Mouse (Mus musculus) testis, adult 2 months (tissue): ENCODE data around the gene Gm17545. TPM values are rescaled to one million over a fixed set of nuclear protein-coding genes. Genes with fewer than 3 reads are reported as not detected.

ENCODE experiments used
- H3K27ac ChIP-seq: fragments of 200-500 bp; 2 replicates; pipeline ENCODE4 v1.5.1; 2012; ENCODE audit warnings: low read depth, low read length; ENCODE audit not compliant: control insufficient read depth, insufficient read depth
- H3K27me3 ChIP-seq: fragments of 200-500 bp; 2 replicates; pipeline ENCODE4 v1.6.1; 2012; ENCODE audit warnings: mild to moderate bottlenecking, low read length, moderate library complexity; ENCODE audit not compliant: control insufficient read depth, insufficient read depth
- H3K36me3 ChIP-seq: fragments of 200-500 bp; 2 replicates; pipeline ENCODE4 v1.6.1; 2012; ENCODE audit warnings: mild to moderate bottlenecking, low read length; ENCODE audit not compliant: control insufficient read depth, insufficient read depth
- H3K4me1 ChIP-seq: fragments of 200-500 bp; 2 replicates; pipeline ENCODE4 v1.6.1; 2012; ENCODE audit warnings: low read length; ENCODE audit not compliant: control insufficient read depth, insufficient read depth
- H3K4me3 ChIP-seq: fragments of 200-500 bp; 2 replicates; pipeline ENCODE4 v1.5.1; 2012; ENCODE audit warnings: low read depth, mild to moderate bottlenecking, low read length, moderate library complexity, mixed read lengths; ENCODE audit not compliant: control insufficient read depth
- CTCF ChIP-seq: fragments of 200-500 bp; IDR thresholded peaks from 2 replicates; pipeline ENCODE4 v1.5.1; 2012; ENCODE audit warnings: low read depth, mild to moderate bottlenecking, inconsistent platforms, low read length, moderate library complexity; ENCODE audit not compliant: control insufficient read depth, insufficient read depth, insufficient replicate concordance
- POLR2A ChIP-seq: fragments of 200-500 bp; IDR thresholded peaks from 2 replicates; pipeline ENCODE4 v1.6.1; 2012; ENCODE audit warnings: low read depth, mild to moderate bottlenecking, inconsistent platforms, low read length, moderate library complexity; ENCODE audit not compliant: control insufficient read depth
- polyA plus RNA-seq: library from polyadenylated mRNA; depleted of rRNA; stranded (reverse); fragments of >200 nt; gene quantifications from 2 replicates; pipeline ENCODE4 v1.2.3, GENCODE M21; 2012

The Gm17545 gene
- polyA plus RNA-seq, 1 experiment, result not detected

DNA sequence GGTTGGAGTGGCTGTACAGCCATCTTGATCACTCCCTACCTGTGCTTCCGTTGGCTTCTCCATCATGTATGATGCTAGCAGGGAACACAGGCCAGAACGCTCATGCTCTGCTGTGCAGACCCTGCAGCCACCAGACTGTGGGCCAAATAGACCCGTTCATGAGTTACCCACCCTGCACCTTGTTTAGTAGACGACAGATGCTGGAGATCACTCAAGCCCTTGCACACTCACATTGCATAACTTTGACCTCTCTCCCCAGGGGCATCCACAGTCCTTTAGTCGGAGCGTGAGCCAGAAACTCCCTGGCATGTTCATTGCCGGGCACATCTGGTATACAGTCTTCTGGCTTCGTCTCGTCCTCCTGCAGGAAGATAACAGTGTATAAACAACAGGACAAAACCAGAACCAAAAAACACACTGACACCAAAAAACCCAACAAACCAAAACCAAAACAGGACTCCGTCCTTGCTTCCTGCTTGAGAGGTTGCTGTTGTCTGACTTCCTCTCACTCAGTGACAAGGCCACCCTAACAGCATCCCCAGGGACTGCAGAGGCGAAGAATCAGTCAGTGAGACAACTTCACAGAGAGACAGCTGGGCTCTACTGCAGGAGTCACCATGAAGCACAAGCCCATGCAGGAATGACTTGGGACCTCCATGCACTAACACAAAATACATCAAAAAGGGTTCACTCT lies 3.2 kb downstream of the Gm17545 start:
- no peak for TF ChIP-seq POLR2A
- TF ChIP-seq CTCF, result no peak
- Histone ChIP-seq H3K36me3 (peaks cover 6% of the 10 kb centered on the region), H3K27me3 (no peaks in the 10 kb centered on the region), H3K4me1 (no peaks in the 10 kb centered on the region), H3K4me3 (no peak overlapping the region), H3K27ac (no peak overlapping the region)

DNA sequence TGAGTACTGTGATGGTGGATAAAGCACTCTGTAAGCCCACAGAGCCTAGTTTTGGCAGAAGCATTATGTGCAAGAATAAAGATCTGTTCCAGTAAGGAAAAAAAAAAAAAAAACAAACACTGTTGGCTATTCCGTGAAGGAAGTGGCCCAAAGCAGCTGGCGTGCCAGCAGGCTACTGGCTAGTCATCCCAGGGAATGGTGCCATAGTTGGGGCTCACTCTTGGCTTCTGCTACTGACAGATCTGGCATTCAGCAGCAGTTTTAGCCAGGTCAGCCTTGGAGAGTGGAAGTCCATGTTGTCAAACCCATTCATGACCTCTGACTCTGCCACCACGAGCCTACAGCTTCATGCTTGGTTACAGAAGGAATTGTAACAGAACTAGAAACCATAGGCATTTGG lies 7.9 kb downstream of the Gm17545 start:
- Histone ChIP-seq H3K36me3 (no peaks in the 10 kb centered on the region; the same call in none of the 2 replicates), H3K27ac (no peak overlapping the region), H3K4me1 (no peaks in the 10 kb centered on the region; the same call in 1 of the 2 replicates), H3K4me3 (no peak overlapping the region), H3K27me3 (no peaks in the 10 kb centered on the region)
- TF ChIP-seq CTCF (no peak), POLR2A (no peak)

DNA sequence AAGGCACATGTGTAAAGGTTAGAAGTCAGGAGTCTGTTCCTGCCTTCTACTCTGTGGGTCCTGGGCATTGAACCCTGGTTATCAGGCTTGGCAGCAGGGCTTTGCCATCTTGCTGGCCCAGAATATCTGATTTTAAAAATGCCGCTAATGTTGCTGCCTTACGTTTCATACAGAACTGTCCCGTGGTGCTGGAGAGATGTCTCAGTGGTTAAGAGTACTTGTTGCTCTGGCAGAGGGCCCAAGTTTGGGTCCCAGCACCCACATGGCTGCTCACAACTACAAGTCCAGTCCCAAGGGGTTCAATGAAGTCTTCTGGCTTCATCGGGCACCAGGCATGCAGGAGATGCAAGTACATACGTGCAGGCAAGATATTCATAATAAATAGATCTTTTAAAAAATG lies 12.1 kb downstream of the Gm17545 start:
- no peaks in the 10 kb centered on the region; the same call in 1 of the 2 replicates for H3K36me3 ChIP-seq
- TF ChIP-seq CTCF, result no peak
- TF ChIP-seq POLR2A, result no peak
- H3K4me3 ChIP-seq, result no peak overlapping the region
- peaks cover 2% of the 10 kb centered on the region for H3K4me1 ChIP-seq
- H3K27me3 ChIP-seq, result no peaks in the 10 kb centered on the region
- H3K27ac ChIP-seq, result no peak overlapping the region

DNA sequence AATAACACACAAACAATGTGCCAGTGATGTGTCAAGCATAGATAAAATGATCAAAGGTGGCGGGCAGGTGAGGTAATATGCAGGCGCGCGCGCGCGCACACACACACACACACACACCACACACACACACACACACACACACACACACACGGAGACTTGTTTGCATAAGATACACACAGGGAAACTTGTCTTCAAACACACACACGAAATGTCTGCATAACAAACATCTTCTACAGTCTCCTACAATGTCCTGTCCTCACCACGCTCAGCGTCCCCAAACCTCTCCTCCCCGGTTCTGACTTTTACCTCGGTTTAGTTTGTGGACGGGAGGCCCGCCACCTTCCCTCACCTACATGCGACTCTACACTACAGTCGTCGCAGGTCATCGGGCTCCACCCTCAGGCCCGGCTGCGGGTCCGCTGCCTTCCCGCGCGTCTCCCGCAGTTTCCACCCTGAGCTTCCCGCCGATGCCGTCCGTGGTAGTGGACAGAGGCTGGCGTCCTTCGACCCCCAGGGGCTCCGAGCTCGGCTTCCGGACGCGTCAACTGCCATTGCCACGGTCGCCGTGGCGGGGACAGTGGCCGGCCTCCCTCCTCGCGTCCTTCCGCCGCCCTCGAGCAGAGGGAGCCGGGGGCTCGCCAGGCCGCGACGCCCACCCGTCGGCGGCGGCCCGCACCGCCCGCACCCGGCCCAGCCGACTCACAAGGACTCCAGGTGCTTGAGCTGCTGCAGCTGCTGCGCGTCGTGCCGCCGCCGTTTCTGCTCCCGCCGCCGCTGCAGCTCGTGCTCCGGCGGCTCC lies 13.5 kb downstream of the Gm17545 start:
- Histone ChIP-seq H3K27me3 (no peaks in the 10 kb centered on the region), H3K36me3 (no peaks in the 10 kb centered on the region; the same call in 1 of the 2 replicates), H3K4me1 (peaks cover 2% of the 10 kb centered on the region), H3K27ac (peak overlapping the region; percentile 92), H3K4me3 (peak overlapping the region; percentile 92)
- TF ChIP-seq POLR2A (no peak), CTCF (no peak)

DNA sequence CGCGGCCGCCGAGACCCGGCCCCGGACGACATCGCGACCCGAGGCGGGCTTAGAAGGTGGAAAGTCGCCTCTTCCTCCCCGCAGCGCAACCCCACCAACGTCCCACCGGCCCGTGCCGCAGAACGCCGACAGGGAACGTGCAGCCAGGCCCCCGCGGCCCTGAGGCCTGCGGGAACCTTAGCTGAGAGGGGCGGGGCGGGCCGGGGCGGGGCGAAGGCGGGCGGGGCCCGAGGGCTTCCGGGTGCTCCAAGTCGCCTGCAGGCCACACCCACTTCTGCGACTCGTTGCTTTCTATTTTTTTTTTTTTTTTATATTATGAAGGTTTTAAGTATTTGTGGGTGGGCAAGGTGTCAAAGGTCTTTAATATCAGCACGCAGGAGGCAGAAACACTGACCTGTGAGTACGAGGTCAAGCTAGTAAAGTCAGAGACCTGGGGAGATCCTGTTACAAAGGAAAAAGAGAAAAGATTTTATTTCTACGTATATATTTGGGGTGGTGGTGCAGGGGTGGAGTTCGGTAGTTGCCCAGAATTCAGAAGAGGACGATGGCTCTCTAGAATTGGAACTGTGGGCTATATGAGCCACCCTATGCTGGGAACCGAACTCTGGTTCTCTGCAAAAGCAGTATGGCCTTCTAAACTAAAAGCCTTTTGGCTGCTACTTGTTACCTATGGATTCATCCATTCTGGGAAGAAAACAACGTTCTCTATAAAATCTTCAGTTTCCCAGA lies 14.2 kb downstream of the Gm17545 start:
- Histone ChIP-seq H3K27ac (peak overlapping the region; percentile 92), H3K27me3 (no peaks in the 10 kb centered on the region), H3K36me3 (no peaks in the 10 kb centered on the region; the same call in 1 of the 2 replicates), H3K4me1 (peaks cover 2% of the 10 kb centered on the region), H3K4me3 (peak overlapping the region; percentile 92)
- TF ChIP-seq POLR2A, result peak; percentile 97
- TF ChIP-seq CTCF, result no peak

DNA sequence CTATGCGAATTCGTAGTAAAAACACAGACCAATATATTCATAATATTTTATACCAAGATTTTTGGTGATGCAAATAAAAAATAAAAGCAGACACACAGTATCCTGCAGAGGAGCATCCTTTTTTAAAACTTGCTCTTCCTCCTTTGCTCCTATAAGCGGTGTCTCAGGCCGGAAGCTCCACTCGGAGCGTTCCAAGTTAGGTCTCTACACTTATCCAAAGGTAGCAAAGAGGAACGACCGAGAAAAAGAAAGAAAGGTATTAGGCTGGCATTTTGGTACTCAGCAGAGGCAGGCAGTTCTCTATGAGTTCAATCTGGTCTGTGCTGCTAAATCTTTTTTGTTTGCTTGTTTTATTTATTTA lies 14.8 kb downstream of the Gm17545 start:
- no peak overlapping the region for H3K4me3 ChIP-seq
- no peak for TF ChIP-seq CTCF
- no peak for TF ChIP-seq POLR2A

DNA sequence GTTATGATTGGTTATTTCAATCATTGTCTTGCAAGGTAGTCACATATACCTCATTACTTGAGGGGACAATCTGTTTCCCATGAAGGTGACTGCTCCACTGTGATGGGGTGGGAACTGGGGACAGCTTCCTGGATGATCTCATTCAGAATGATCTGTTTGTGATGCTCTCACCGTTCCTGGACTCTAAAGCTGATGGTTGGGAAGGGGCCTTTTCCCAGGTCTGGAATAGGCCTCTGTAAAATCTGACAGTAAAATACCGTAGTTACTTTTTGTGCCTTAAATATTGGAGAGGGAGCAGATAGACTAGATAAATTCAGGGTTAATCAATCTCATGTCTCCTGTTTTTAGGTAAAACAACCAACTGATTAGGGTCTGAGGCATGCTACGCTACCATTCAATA lies 15.6 kb downstream of the Gm17545 start, which contains the start of gene Rp9:
Gene Rp9, minus strand, starts transcription at position 101 of the 400 bp plus-strand sequence.
- Histone ChIP-seq H3K4me1 (peaks cover 2% of the 10 kb centered on the region), H3K36me3 (no peaks in the 10 kb centered on the region; the same call in 1 of the 2 replicates), H3K4me3 (peak within 1 kb of the TSS; percentile 51; the same call in 1 of the 2 replicates), H3K27ac (peak within 1 kb of the TSS; percentile 78), H3K27me3 (no peaks in the 10 kb centered on the region)
- TF ChIP-seq CTCF (no peak), POLR2A (no peak)

More for the DNA sequence above, 14.8 kb downstream of the Gm17545 start:
- no peaks in the 10 kb centered on the region for H3K27me3 ChIP-seq
- H3K4me1 ChIP-seq, result peaks cover 2% of the 10 kb centered on the region
- H3K36me3 ChIP-seq, result no peaks in the 10 kb centered on the region; the same call in 1 of the 2 replicates
- H3K27ac ChIP-seq, result no peak overlapping the region
